Mouse (Mus musculus) olfactory bulb, adult 2 months (tissue): ENCODE measurements around the gene Mpv17l. TPM values are rescaled to one million over a fixed set of nuclear protein-coding genes. Genes with fewer than 3 reads are reported as not detected.
"Not testable (repeated sequence)": the region's sequence is repeated elsewhere in the genome, so short reads cannot be mapped to it uniquely, and the experiment has no call there.

Experiments used
- H3K27ac ChIP-seq: fragments of 200-500 bp; 2 replicates; pipeline ENCODE4 v1.5.1; 2012; ENCODE audit warnings: low read depth, low read length; ENCODE audit not compliant: insufficient read depth
- H3K4me1 ChIP-seq: fragments of 200-500 bp; 2 replicates; pipeline ENCODE4 v1.6.1; 2012; ENCODE audit warnings: low read length; ENCODE audit not compliant: control insufficient read depth, insufficient read depth
- H3K4me3 ChIP-seq: fragments of 200-500 bp; 2 replicates; pipeline ENCODE4 v1.5.1; 2012; ENCODE audit warnings: mild to moderate bottlenecking, low read depth, low read length, moderate library complexity; ENCODE audit not compliant: insufficient read depth
- CTCF ChIP-seq: fragments of 200-500 bp; IDR thresholded peaks from 2 replicates; pipeline ENCODE4 v1.5.1; 2012; ENCODE audit warnings: low read depth, mild to moderate bottlenecking, low read length, moderate library complexity; ENCODE audit not compliant: insufficient read depth
- POLR2A ChIP-seq: fragments of 200-500 bp; IDR thresholded peaks from 2 replicates; pipeline ENCODE4 v1.6.1; 2012; ENCODE audit warnings: mild to moderate bottlenecking, low read depth, low read length, moderate library complexity; ENCODE audit not compliant: insufficient read depth
- WGBS: fragments of 180-500 bp; shearing (Covaris S2); methylation state at CpG from one replicate; pipeline ENCODE4 v1.1.7; 2018; 5-methylcytosine and 5-hydroxymethylcytosine counted together
- polyA plus RNA-seq: library from polyadenylated mRNA; stranded (reverse); fragments of >200 nt; gene quantifications from 2 replicates; pipeline ENCODE4 v1.2.4, GENCODE M21; 2012; ENCODE audit warnings: low replicate concordance; ENCODE audit not compliant: missing spikeins, insufficient read depth, insufficient read length

Mpv17l gene
- polyA plus RNA-seq, result not detected in 2 replicates

DNA sequence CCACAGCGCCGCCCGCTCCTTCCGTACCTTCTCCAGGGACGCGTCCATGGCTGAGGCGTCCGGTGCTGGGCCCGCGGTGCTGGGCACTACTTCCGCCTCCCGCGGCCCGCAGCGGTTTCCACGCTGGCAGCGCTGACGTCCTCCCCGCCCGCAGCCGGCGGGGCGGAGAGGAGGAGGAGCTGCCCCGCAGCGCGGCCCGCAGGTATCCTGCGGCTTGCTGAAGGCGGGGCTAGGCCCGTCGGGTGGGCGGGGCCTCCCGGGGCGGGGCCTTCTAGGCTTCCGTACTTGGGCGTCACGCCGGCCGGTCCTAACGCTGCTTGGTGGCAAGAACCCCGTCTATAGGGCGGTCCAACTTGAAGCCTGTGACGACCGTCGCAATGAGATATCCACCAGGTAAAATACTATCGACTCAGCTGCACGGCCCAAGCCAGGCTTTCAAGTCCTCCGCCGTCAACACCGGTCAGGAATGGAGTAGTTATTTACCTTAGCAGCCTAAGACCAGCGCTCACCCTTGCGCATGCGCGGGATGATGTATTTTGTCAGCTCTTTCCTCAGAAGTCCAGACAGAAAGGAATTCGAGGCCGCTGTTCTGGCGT lies at the start of gene Mpv17l, which contains the start of gene Pdxdc1:
Mpv17l (plus strand) TSS at position 274 of the 596 bp plus-strand sequence.
Pdxdc1 (minus strand) TSS at position 244 of the 596 bp plus-strand sequence.
- Histone ChIP-seq H3K4me1 (peaks cover 2% of the 10 kb centered on the region; the same call in 1 of the 2 replicates), H3K4me3 (peak within 1 kb of the TSS; percentile 77), H3K27ac (peak within 1 kb of the TSS; percentile 63)
- under 1% methylated on average over 57 of the region's 57 CpGs for WGBS
- TF ChIP-seq POLR2A (peak; percentile 39; the same call in 1 of the 2 replicates), CTCF (no peak)

DNA sequence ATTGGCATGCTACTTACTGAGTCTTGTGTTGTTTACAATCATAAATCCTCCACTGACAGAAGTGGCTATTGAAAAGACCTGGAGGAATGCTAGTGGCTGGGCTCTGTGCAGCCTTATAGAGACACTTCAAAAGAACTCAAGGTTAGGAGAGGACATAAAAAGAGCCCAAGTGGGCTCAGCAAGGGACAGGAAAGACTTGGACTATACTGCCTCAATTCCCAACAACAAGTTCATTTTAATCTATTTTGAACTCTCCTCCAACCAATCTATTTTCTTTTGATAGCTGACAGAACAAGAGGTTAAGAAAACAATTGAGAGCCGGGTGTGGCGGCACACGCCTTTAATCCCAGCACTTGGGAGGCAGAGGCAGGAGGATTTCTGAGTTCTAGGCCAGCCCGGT lies 49.1 kb upstream of the Mpv17l start:
- WGBS, result 98% methylated on average over 4 of the region's 4 CpGs
- H3K27ac ChIP-seq, result no peak overlapping the region
- H3K4me1 ChIP-seq, result no peaks in the 10 kb centered on the region
- TF ChIP-seq POLR2A (no peak), CTCF (no peak)
- no peak overlapping the region for H3K4me3 ChIP-seq

DNA sequence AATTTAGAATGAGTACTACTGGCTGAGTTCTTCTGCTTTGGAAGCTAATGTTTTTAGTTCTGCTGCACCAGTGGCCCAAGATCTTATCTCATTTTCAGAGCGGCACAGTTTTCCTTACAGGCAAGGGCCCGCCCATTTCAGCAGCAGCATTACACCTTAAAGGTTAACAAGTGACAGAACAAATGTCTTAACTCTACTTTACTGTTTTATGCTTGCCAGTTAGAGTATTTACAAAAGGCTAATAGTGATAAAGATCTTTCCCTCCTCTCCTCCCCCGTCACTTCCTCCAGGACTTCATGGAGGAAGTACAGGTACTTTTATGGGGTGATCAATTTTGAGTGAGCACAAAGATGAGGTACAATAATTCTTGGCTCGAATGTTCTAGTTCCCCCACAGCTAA lies 36.9 kb upstream of the Mpv17l start:
- H3K4me3 ChIP-seq, result no peak overlapping the region
- WGBS, result 91% methylated on average over 4 of the region's 4 CpGs
- TF ChIP-seq POLR2A, result no peak

DNA sequence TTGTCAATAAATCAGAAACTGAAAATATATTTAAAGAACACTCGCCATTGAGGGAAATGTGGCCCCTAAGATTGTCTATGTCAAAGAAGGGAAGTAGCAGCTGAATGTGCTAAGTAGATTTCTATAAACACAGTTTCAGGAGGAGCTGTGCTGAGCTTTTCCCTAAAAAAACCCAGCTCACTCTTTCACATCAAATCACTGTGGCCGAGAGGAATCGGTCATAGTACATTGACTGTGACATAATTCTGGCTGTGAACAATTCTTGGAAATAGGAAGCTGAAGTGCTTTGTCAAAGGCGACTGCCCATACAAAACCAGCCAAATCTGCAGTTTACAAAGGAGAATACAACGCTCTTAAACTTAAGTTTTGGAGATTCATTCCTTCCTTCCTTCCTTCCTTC lies 36.3 kb upstream of the Mpv17l start:
- WGBS, result 82% methylated on average over 5 of the region's 5 CpGs
- Histone ChIP-seq H3K4me1 (peaks cover 5% of the 10 kb centered on the region; the same call in 1 of the 2 replicates), H3K4me3 (no peak overlapping the region), H3K27ac (no peak overlapping the region)
- no peak for TF ChIP-seq CTCF

More for the DNA sequence above, 36.9 kb upstream of the Mpv17l start:
- Histone ChIP-seq H3K27ac (no peak overlapping the region), H3K4me1 (peaks cover 5% of the 10 kb centered on the region; the same call in 1 of the 2 replicates)

DNA sequence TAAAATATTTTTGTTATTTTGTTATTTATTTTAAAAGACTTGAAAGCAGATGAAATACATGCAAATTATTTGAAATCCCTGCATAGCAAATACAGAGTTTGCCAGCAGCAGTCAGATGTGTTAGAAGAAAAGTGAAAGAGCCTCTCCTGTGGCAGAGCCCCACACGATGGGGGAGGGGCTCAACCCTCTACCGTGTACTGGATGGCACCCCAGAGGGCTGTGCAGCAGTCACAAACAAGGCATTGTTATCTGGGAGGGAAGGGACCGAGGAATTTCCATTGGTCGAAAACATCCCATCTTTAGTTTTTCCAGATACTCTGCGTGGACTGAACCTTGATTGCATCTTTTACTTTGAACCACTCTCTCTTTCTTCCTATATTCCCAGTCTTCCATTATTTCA lies 35.6 kb upstream of the Mpv17l start:
- not testable (repeated sequence) for H3K4me3 ChIP-seq, H3K4me1 ChIP-seq, H3K27ac ChIP-seq
- 27% methylated on average over 5 of the region's 5 CpGs for WGBS

DNA sequence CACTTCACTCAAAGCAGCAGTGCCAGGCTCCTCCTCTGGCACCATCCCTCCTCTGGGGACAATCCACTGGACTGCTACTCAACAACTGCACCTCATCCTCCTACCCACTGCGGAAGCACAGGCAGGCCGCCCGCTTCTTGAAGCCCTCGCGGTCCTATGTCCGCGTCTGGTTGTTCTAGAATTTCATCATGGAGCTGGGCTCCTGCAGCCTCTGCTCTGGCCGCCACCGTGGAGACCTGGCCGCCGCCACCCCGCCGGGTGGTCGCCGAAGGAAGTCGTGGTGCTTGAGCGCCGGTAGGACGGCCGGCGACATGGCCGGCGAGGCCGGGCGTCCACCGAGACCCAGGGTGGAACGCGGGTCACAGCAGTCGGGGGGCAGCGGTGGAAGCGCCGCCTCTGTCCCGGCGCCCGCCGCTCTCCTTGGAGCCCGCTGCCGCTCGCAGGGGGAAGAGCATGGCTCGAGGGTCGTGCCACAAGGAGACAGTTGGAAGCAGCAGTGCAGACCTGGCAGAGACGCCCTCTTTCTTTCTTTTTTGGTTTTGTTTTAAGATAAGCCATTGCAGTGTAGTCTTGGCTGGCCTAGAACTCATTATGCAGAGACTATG lies 34.9 kb upstream of the Mpv17l start:
- Histone ChIP-seq H3K27ac (peak overlapping the region; percentile 33; the same call in 1 of the 2 replicates), H3K4me3 (peak overlapping the region; percentile 17), H3K4me1 (peaks cover 5% of the 10 kb centered on the region; the same call in 1 of the 2 replicates)
- 38% methylated on average over 42 of the region's 42 CpGs for WGBS
- TF ChIP-seq POLR2A (no peak), CTCF (no peak)

DNA sequence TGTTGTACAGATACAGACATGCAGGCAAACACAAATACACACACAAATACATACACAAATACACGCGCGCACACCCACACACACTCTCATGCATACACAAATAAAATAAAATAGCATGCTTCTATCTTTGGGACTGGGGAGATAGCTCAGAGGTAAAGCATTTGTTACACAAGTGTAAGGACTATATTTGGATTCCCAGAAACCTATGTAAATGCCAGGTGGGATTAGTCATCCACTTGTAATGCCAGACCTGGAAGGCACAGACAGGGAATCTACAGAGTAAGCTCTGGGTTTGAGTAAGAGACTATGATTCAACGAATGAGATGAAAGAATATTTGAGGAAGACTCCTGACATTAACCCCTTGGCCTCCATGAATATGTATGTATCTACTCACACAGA lies 27.5 kb upstream of the Mpv17l start:
- no peak overlapping the region for H3K4me3 ChIP-seq
- TF ChIP-seq POLR2A, result no peak
- no peak for TF ChIP-seq CTCF
- WGBS, result 79% methylated on average over 4 of the region's 4 CpGs
- H3K4me1 ChIP-seq, result no peaks in the 10 kb centered on the region
- no peak overlapping the region for H3K27ac ChIP-seq

DNA sequence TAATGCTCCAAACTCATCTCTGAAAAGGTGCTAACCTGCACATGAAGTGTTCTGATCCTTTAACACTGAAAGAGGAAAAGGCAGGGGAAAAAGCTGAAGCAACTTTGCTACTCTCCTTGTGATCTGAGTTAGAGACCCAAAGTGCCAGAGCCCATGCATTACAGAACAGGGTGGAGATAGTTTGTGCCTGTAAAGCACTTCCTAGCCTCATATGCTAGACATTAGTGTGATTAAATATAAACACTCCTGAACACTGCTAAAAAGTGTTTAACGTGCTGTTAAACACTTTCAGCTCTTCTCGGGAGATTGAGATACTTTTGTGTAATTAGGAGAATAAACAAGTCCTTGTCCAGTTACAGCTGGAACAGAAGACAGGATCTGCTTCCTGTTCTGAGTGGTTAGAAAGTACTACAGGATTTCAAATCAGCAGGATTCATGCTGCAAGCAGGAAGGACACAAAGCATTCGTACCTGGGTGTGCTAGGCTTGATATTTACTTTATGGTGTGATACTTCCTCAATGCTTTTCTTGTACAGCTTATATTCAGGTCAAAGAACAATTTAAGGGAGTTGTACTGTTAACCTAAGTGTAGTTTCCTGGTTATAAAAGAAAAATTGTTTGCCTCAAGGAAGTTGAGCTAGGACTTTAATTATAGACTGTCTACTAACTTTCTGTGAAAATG lies 19.7 kb upstream of the Mpv17l start:
- Histone ChIP-seq H3K27ac (no peak overlapping the region), H3K4me3 (no peak overlapping the region), H3K4me1 (no peaks in the 10 kb centered on the region)
- WGBS, result 49% methylated on average over 3 of the region's 3 CpGs
- TF ChIP-seq POLR2A (no peak), CTCF (no peak)

DNA sequence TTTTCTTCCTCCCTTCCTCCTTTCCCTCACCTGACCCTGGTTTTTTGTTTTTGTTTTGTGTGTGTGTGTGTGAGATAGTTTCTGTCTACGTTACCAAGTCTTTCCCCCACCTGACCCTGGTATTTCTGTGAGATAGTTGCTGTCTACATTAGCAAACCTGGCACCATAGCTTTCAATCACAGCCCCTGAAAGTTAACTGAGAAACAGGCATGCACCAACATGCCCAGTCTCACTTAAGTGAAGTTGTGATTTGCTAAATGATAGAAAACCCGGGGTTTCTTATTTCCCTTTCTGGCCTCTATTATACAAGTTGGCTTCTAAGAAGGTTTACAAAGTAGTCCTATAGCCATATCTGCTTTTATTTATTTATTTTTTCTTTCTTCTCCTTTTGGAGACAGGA lies 12.5 kb upstream of the Mpv17l start:
- Histone ChIP-seq H3K4me3 (no peak overlapping the region), H3K27ac (no peak overlapping the region), H3K4me1 (no peaks in the 10 kb centered on the region)
- WGBS, result 90% methylated on average over 2 of the region's 2 CpGs
- TF ChIP-seq POLR2A, result no peak
- no peak for TF ChIP-seq CTCF
